Mouse (Mus musculus) C2C12 (cell line): ENCODE measurements around the gene Tspan9.

ENCODE experiments used
- CTCF ChIP-seq: IDR thresholded peaks from one replicate; pipeline ENCODE4 v1.5.1; 2011; ENCODE audit not compliant: control insufficient read depth, insufficient read depth, insufficient read length
- MYOG ChIP-seq: IDR thresholded peaks from one replicate; pipeline ENCODE4 v1.6.1; 2011; ENCODE audit not compliant: control insufficient read depth, insufficient read length; ENCODE audit errors: extremely low read depth
- USF1 ChIP-seq: IDR thresholded peaks from one replicate; pipeline ENCODE4 v1.6.1; 2011; ENCODE audit warnings: low read depth, mild to moderate bottlenecking, control low read depth, moderate library complexity

- TF ChIP-seq CTCF (no peak), MYOG (no peak), USF1 (no peak)
Observed at GRCm38 (mm10) chr6:128164632-128165031, 21.2 kb upstream of the Tspan9 start.
